Mouse (Mus musculus): Measurements from ENCODE around the gene Unc5a.
A peak's percentile ranks its signal among the peaks of the same experiment; 100 is the strongest.

The Unc5a gene

DNA sequence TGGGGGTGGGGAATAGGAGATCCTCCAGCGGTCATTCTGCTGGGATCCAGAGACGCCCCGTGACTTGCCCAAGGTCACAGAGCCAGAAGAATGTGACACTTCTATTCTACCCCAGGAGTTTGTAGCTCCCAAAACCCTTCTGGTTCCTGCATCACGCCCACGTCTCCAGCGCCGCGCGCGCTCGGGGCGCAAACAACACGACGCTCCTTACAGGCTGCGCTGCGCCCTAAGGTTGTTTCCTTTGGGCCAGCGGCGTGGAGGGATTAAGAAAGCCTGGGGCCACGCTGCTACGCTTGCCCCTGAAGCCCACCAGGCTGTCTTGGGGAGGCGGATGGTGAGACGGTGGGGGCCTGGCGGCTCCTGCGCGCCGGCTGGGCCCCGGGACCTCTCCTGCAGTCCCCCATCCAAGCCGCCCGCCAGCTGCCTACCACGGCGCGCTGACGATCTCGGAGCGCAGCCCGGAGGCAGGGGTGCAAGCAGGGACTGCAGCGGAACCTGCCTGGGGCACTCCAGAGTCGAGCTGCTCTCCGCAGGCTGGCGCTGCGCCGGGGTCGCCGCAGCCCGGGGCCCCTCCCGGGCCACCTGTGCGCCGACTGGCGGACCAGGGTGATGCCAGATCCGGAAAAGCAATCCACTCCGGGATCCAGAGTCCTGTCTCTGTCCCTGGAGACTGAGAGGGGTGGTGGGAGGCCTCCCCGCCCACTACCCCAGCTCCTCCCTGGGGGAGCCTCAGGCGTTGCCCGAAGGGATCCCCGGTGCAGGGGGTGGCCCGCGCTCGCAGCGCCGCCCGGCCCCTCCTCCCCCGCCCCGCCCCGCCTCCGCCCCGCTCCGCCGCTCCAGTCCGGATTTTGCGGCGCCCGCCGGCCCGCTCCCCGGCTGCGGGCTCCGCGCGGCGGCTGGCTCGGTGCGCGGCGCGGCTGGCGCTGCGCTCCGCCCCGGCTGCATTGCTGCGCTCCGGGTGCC lies at the start of gene Unc5a:
Unc5a (plus strand) TSS at position 881 of the 963 bp plus-strand sequence.
- no peak for DNase-seq (ENCODE audit: low read depth, low spot score)

GRCm38 (mm10) chr13:54912053-54912452 lies 37.2 kb upstream of the Unc5a start:
- no peak for DNase-seq (ENCODE audit: low read depth, low spot score)

DNA sequence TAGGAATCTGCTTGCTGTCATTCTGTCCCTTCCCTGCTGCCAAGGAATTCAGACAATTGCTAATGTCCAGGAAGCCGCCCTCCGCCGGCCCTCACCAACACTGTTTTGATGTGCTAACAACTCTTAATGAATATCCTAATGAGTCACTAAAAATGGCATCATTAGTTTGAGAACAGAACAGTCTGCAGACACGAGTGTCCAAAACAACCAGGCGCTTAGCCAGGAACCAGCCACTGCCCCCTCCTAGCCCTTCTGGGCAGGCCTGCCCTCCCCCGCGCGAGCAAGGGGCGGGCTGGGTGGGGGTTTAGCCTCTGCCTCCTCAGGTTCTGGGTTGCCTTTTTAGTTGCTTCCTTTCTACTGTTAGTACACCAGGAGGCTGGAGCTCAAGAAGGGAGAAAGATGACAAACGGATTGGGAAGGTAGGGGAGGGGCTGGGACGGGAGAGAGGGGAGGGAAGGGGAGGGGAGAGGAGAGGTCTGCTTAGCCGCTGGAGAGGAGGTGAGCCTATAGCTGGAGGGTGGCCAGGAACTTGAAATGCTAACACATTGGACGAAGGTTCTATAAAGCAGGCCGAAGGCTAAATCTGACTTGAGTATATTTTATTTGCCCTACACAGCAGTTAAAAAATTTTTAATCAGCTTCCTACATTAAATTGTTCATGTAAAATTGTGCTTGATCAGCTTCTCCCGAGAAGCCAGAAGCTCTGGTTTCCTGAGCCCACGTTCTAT lies 36.2 kb upstream of the Unc5a start:
- DNase-seq (ENCODE audit: low read depth, low spot score): no peak

GRCm38 (mm10) chr13:54916644-54917043 lies 32.6 kb upstream of the Unc5a start:
- DNase-seq (ENCODE audit: low read depth, low spot score): no peak

DNA sequence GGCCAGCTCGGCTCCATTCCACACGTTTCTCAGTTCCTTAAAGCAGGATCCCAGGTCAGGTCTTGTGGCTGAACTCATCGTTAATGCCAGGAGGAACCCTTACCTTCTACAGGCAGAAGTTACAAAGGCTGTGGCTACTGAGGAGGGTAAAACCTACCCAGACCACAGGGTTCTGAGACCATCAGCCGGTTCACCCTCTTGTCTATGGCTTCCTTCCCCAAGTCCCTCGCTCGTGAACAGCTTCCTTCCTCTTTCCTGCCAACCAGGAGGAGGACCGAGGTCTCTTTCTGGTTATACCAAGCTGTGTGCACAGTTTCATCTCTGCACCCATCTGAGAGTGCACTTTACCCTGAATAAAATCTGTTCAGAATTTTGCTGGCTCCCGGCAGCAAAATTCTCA lies 30.3 kb upstream of the Unc5a start:
- DNase-seq (ENCODE audit: low read depth, low spot score): no peak

- no peak for DNase-seq (ENCODE audit: low read depth, low spot score)
Measured at GRCm38 (mm10) chr13:54919666-54920065, 29.5 kb upstream of the Unc5a start.

DNA sequence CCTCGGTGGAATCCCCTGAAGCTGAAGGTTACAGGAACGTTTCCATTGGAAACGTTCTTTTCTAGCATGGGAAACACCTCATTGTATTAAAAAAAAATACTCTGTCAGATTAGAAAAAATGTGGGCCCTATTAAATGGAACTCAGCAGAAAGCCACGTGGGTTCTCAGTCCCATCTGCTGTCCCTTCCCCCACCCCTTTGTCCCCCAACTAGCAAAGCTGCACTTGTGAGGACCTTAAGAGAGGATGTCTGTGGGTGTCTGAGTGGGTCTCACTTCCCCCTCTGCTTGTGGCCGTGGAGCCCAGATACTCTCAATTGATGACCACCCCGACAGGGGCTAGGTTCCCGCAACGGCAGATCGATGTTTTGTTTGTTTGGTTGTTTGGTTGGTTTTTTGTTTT lies 27.5 kb upstream of the Unc5a start:
- no peak for DNase-seq (ENCODE audit: low read depth, low spot score)

GRCm38 (mm10) chr13:54923705-54924104 lies 25.5 kb upstream of the Unc5a start:
- DNase-seq (ENCODE audit: low read depth, low spot score): no peak

DNA sequence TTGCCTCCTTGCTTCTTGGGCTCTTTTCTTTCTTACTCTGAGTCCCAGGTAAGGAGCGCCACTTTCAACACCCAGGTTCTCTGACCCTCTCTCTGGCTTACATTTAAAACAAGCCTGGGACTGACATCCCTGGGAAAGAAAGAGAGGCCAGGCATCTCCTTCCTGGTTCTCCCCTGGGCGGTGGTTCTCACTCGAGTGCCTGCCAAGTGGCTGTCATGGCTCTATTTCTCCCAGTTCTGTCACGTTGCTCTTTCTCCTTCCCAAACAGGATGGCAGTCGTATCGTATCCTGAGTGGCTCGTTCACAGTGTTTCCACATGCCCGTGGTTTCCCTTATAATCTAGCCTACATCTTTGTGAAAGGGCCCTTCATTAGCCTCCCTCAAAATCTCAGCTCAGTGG lies 23.7 kb upstream of the Unc5a start:
- no peak for DNase-seq (ENCODE audit: low read depth, low spot score)

- DNase-seq (ENCODE audit: low read depth, low spot score): no peak
Measured at GRCm38 (mm10) chr13:54926654-54927053, 22.6 kb upstream of the Unc5a start.

- no peak for DNase-seq (ENCODE audit: low read depth, low spot score)
Measured at GRCm38 (mm10) chr13:54930123-54930522, 19.1 kb upstream of the Unc5a start.

DNA sequence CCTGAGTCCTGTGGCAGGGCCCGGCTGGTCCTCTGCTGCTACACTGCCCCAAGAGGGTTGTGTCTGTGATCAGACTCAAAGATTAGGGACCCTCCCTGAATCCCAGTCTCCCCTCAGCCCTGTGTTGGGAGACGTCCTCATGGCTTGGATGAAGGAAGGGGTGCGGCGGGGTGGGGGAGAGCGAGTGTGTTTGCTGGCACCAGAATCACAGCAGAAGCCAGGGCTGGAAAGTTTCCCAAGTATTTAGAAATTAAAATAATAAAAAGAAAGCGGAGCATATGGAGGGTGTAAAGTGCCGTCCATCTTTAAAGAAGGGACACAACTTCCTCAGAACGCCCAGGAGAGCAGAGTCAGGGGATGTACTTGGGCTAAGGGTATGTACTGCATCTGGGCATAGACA lies 14.3 kb upstream of the Unc5a start:
- no peak for DNase-seq (ENCODE audit: low read depth, low spot score)

DNA sequence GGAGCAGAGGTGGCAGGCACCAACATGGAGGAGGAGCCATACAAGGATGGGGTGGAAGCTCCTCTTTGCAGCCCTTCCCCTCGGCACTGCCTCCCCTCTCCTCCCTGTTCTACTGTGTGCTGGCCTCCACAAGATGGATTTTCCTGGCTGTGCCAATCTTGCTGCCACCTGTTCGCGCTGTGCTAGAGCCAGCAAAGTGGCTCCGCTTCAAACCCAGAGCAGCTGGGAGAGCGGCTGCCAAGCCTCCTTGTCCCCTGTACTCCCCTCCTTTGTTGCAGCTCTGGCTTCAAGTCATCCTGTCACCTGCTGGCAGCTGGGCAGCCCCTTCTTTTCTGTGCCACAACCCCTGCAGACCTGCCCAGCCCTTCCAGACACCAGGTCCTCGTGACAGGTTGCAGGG lies 13.0 kb upstream of the Unc5a start:
- DNase-seq (ENCODE audit: low read depth, low spot score): no peak

- DNase-seq (ENCODE audit: low read depth, low spot score): no peak
Measured at GRCm38 (mm10) chr13:54937885-54938284, 11.3 kb upstream of the Unc5a start.

GRCm38 (mm10) chr13:54938493-54938892 lies 10.7 kb upstream of the Unc5a start:
- no peak for DNase-seq (ENCODE audit: low read depth, low spot score)

DNA sequence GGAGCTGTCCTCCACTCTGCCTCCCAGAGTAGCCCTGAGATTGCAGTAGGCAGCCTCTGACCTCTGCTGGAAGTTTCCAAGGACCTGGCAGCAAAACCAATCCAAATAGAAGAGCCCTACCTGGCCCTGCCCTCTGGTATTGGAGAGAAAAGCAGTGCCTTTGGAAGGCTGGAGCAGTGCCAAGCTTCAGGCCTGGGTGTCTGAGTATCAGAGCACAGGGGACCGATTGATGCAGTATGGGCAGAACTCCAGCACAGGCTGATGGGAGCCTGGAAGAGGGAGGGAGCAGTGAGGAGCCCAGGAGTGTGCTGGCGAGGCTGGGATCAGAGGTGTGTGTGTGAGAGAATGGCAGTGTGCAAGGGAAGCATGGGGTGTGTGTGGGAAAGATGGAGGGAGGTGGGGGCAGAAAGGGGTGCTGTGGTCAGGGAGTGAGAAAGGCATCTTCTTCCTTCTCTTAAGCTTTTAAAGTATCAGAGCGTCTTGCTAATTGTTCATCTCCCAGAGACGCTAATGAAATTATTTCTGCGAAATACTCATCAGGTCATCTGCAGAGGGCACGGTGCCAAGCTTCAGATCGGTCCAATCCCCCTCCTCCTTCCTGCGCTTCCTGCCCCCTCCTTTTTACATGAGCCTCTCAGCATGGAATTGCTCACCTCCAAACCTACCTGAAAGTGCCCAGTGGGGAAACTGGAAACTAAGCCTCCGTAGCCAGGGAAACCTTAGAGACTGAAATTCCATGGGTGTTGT lies 4.6 kb upstream of the Unc5a start:
- no peak for DNase-seq (ENCODE audit: low read depth, low spot score)

DNA sequence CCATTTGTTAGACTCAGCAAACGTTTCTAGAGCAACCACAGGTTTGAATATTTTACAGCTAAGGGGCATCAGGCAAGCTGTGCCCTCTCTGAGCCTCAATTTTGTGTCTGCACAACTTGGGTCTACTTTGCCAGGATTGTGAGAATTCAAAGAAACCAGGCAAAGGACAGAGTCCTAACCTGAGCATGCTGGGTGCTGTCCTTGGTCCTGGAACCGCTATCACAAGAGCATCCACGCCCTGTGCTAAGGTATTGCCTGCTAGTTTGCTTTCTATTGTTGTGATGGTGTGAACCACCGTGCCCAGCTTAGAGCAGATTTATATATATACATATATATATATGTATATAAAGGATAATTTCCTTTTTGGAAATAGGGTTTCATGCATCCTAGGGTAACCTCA lies 3.9 kb upstream of the Unc5a start:
- DNase-seq (ENCODE audit: low read depth, low spot score): no peak

- no peak for DNase-seq (ENCODE audit: low read depth, low spot score)
Measured at GRCm38 (mm10) chr13:54946406-54946805, 2.8 kb upstream of the Unc5a start.

GRCm38 (mm10) chr13:54949592-54949991 lies 381 bp downstream of the Unc5a start:
- peak; percentile 32 for DNase-seq (ENCODE audit: low read depth, low spot score)

DNA sequence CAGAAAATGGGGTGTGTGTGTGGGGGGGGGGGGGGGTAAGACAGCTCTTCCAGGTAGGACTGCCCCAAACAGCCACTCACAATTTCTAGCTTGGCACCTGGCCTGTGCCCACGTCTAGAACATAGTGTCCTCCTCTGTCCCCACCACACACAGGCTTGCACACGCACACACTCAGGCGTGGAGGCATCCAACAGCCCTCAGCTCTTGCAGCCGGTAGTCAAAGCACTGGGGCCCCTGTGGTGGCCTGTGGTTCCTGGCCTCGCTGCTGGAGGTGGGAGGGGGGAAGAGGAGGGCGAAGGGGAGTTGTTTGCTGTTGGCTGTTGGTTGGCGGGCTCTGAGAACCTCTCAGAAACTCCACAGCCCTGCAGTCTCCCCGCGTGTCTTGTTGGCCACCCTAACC lies 920 bp downstream of the Unc5a start:
- no peak for DNase-seq (ENCODE audit: low read depth, low spot score)

DNA sequence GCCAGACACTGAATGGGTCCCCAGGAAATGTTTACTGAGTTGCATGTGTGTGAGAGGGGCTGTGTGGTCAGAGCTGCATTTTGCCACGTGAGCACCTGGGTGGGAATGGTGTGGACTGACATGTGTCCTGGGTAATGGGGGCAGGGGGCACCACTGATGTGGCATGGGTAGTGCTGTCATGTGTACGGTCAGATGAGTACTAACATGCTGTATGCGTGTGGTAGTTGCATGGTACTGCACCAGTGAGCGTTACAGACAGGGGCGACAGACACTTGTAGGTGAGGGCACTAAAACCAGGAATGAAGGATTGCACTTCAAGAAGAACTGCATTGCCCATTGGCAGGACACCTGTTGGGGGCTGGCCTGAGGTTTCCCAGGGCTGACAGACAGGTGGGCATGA lies 2.0 kb downstream of the Unc5a start:
- DNase-seq (ENCODE audit: low read depth, low spot score): no peak

- DNase-seq (ENCODE audit: low read depth, low spot score): no peak
Measured at GRCm38 (mm10) chr13:54954745-54955144, 5.5 kb downstream of the Unc5a start.
